Mouse (Mus musculus) hindbrain, embryonic 15.5 days (tissue): ENCODE results near the gene Sel1l2. TPM values are rescaled to one million over a fixed set of nuclear protein-coding genes. Genes with fewer than 3 reads are reported as not detected.

ENCODE experiments used
- ATAC-seq: fragments of 200-750 bp; cut with Nextera tagmentation; 2 replicates; pipeline ENCODE4 v1.8.0; 2017; ENCODE audit warnings: low read depth, moderate number of reproducible peaks, moderate TSS enrichment; ENCODE audit not compliant: low FRiP score
- H3K27ac ChIP-seq: fragments of 300-500 bp; sonication (generic); replicated peaks from 2 replicates; pipeline ENCODE4 v1.5.1; 2015; ENCODE audit warnings: mild to moderate bottlenecking, inconsistent platforms
- H3K27me3 ChIP-seq: fragments of 300-500 bp; sonication (generic); 2 replicates; pipeline ENCODE4 v1.6.1; 2015; ENCODE audit warnings: control low read depth, inconsistent platforms
- H3K36me3 ChIP-seq: fragments of 300-500 bp; sonication (generic); 2 replicates; pipeline ENCODE4 v1.6.1; 2015; ENCODE audit warnings: control low read depth, inconsistent platforms
- H3K4me1 ChIP-seq: fragments of 300-500 bp; sonication (generic); replicated peaks from 2 replicates; pipeline ENCODE4 v1.6.1; 2015; ENCODE audit warnings: control low read depth, inconsistent platforms
- H3K4me2 ChIP-seq: fragments of 300-500 bp; sonication (generic); 2 replicates; pipeline ENCODE4 v1.6.1; 2015; ENCODE audit warnings: moderate library complexity, mild to moderate bottlenecking, inconsistent platforms
- H3K4me3 ChIP-seq: fragments of 300-500 bp; sonication (generic); 2 replicates; pipeline ENCODE4 v1.5.1; 2015; ENCODE audit warnings: mild to moderate bottlenecking, inconsistent platforms
- H3K9ac ChIP-seq: fragments of 300-500 bp; sonication (generic); 2 replicates; pipeline ENCODE4 v1.6.1; 2015; ENCODE audit warnings: inconsistent platforms
- H3K9me3 ChIP-seq: fragments of 300-500 bp; sonication (generic); 2 replicates; pipeline ENCODE4 v1.6.1; 2016; ENCODE audit warnings: control low read depth, inconsistent platforms
- WGBS: fragments of 180-500 bp; shearing (Covaris S2); methylation state at CpG from one replicate; pipeline ENCODE4 v1.1.7; 2015; 5-methylcytosine and 5-hydroxymethylcytosine counted together
- polyA plus RNA-seq: library from polyadenylated mRNA; unstranded; fragments of >200 nt; fragmentation: Nextera tagmentation; extraction: Ambion mirVana; gene quantifications from 2 replicates; pipeline ENCODE4 v1.2.1, GENCODE M21; 2015

Sel1l2 gene
- polyA plus RNA-seq = not detected in 2 replicates

- H3K4me3 ChIP-seq = no peak within 1 kb of the TSS
- H3K4me2 ChIP-seq = no peak within 1 kb of the TSS
- H3K27me3 ChIP-seq = no peaks in the 10 kb centered on the region
- H3K9me3 ChIP-seq = no peaks in the 10 kb centered on the region
- H3K27ac ChIP-seq = no peak within 1 kb of the TSS
- no peak within 1 kb of the TSS for H3K9ac ChIP-seq
- no peak for ATAC-seq
- no peaks in the 10 kb centered on the region for H3K36me3 ChIP-seq
- WGBS = 38% methylated on average over 4 of the region's 4 CpGs
- H3K4me1 ChIP-seq = 0 out of 2 replicates have a peak, but pooled peaks cover 1% of the 10 kb centered on the region
Observed at GRCm38 (mm10) chr2:140389525-140389924, at the start of gene Sel1l2. Gene Sel1l2, minus strand, starts transcription at chr2:140389706.

- H3K4me1 ChIP-seq = no peaks in the 10 kb centered on the region
- 78% methylated on average over 4 of the region's 4 CpGs for WGBS
Observed at GRCm38 (mm10) chr2:140439081-140439480, 49.6 kb upstream of the Sel1l2 start.

GRCm38 (mm10) chr2:140427283-140427682, 37.8 kb upstream of the Sel1l2 start:
- 21% methylated on average over 4 of the region's 4 CpGs for WGBS
- ATAC-seq = no peak

More at GRCm38 (mm10) chr2:140439081-140439480, 49.6 kb upstream of the Sel1l2 start:
- no peak overlapping the region for H3K9ac ChIP-seq
- no peak for ATAC-seq
- H3K4me2 ChIP-seq = no peak overlapping the region
- H3K27me3 ChIP-seq = no peaks in the 10 kb centered on the region
- H3K9me3 ChIP-seq = no peaks in the 10 kb centered on the region
- no peaks in the 10 kb centered on the region for H3K36me3 ChIP-seq
- H3K4me3 ChIP-seq = no peak overlapping the region
- H3K27ac ChIP-seq = no peak overlapping the region

GRCm38 (mm10) chr2:140425844-140426243, 36.3 kb upstream of the Sel1l2 start:
- no peaks in the 10 kb centered on the region for H3K36me3 ChIP-seq
- H3K9ac ChIP-seq = no peak overlapping the region
- H3K4me2 ChIP-seq = no peak overlapping the region
- H3K27ac ChIP-seq = no peak overlapping the region
- ATAC-seq = no peak
- H3K9me3 ChIP-seq = no peaks in the 10 kb centered on the region
- H3K4me1 ChIP-seq = no peaks in the 10 kb centered on the region
- H3K27me3 ChIP-seq = no peaks in the 10 kb centered on the region
- H3K4me3 ChIP-seq = no peak overlapping the region

More at GRCm38 (mm10) chr2:140427283-140427682, 37.8 kb upstream of the Sel1l2 start:
- H3K4me1 ChIP-seq = no peaks in the 10 kb centered on the region
- H3K4me2 ChIP-seq = no peak overlapping the region
- no peaks in the 10 kb centered on the region for H3K27me3 ChIP-seq
- H3K9me3 ChIP-seq = no peaks in the 10 kb centered on the region
- no peaks in the 10 kb centered on the region for H3K36me3 ChIP-seq
- H3K4me3 ChIP-seq = no peak overlapping the region
- H3K9ac ChIP-seq = no peak overlapping the region
- no peak overlapping the region for H3K27ac ChIP-seq

GRCm38 (mm10) chr2:140395744-140396231, 6.3 kb upstream of the Sel1l2 start:
- Histone ChIP-seq H3K27ac (peak overlapping the region; percentile 83), H3K9ac (peak overlapping the region; percentile 61), H3K9me3 (no peaks in the 10 kb centered on the region), H3K27me3 (no peaks in the 10 kb centered on the region), H3K4me3 (peak overlapping the region; percentile 71), H3K36me3 (no peaks in the 10 kb centered on the region), H3K4me2 (peak overlapping the region; percentile 59), H3K4me1 (peaks cover 14% of the 10 kb centered on the region)
- 2% methylated on average over 23 of the region's 58 CpGs for WGBS
- peak; percentile 72 for ATAC-seq

GRCm38 (mm10) chr2:140395179-140395578, 5.7 kb upstream of the Sel1l2 start, which contains the start of gene Macrod2:
Gene Macrod2, plus strand, starts transcription at chr2:140395309.
- no peaks in the 10 kb centered on the region for H3K27me3 ChIP-seq
- H3K27ac ChIP-seq = peak within 1 kb of the TSS; percentile 83
- H3K4me3 ChIP-seq = peak within 1 kb of the TSS; percentile 71
- H3K9ac ChIP-seq = peak within 1 kb of the TSS; percentile 61
- no peaks in the 10 kb centered on the region for H3K9me3 ChIP-seq
- H3K36me3 ChIP-seq = no peaks in the 10 kb centered on the region
- peaks cover 14% of the 10 kb centered on the region for H3K4me1 ChIP-seq
- 0% methylated on average over 39 of the region's 47 CpGs for WGBS
- peak; percentile 99 for ATAC-seq
- H3K4me2 ChIP-seq = peak within 1 kb of the TSS; percentile 59

- ATAC-seq = no peak
- Histone ChIP-seq H3K27me3 (no peaks in the 10 kb centered on the region), H3K9ac (no peak overlapping the region), H3K27ac (no peak overlapping the region), H3K9me3 (no peaks in the 10 kb centered on the region), H3K4me2 (no peak overlapping the region), H3K36me3 (no peaks in the 10 kb centered on the region), H3K4me3 (no peak overlapping the region), H3K4me1 (no peaks in the 10 kb centered on the region)
- WGBS = 89% methylated on average over 1 of the region's 1 CpGs
Observed at GRCm38 (mm10) chr2:140364804-140365203, 24.7 kb downstream of the Sel1l2 start.

GRCm38 (mm10) chr2:140359905-140360304, 29.6 kb downstream of the Sel1l2 start:
- H3K9ac ChIP-seq = no peak overlapping the region
- no peaks in the 10 kb centered on the region for H3K36me3 ChIP-seq
- no peak overlapping the region for H3K4me2 ChIP-seq
- H3K27ac ChIP-seq = no peak overlapping the region
- 58% methylated on average over 2 of the region's 2 CpGs for WGBS
- no peaks in the 10 kb centered on the region for H3K9me3 ChIP-seq
- ATAC-seq = no peak
- H3K4me3 ChIP-seq = no peak overlapping the region
- H3K4me1 ChIP-seq = no peaks in the 10 kb centered on the region
- H3K27me3 ChIP-seq = no peaks in the 10 kb centered on the region

- no peak overlapping the region for H3K4me2 ChIP-seq
- ATAC-seq = no peak
- no peaks in the 10 kb centered on the region for H3K36me3 ChIP-seq
- H3K27ac ChIP-seq = no peak overlapping the region
- no peaks in the 10 kb centered on the region for H3K4me1 ChIP-seq
- H3K9ac ChIP-seq = no peak overlapping the region
- no peaks in the 10 kb centered on the region for H3K9me3 ChIP-seq
- H3K27me3 ChIP-seq = no peaks in the 10 kb centered on the region
- H3K4me3 ChIP-seq = no peak overlapping the region
- 92% methylated on average over 7 of the region's 7 CpGs for WGBS
Observed at GRCm38 (mm10) chr2:140342394-140342793, 47.1 kb downstream of the Sel1l2 start.

GRCm38 (mm10) chr2:140330508-140331306, 58.8 kb downstream of the Sel1l2 start:
- Histone ChIP-seq H3K27me3 (no peaks in the 10 kb centered on the region), H3K9ac (no peak overlapping the region), H3K4me1 (no peaks in the 10 kb centered on the region), H3K4me2 (no peak overlapping the region), H3K36me3 (no peaks in the 10 kb centered on the region), H3K4me3 (no peak overlapping the region), H3K27ac (no peak overlapping the region), H3K9me3 (no peaks in the 10 kb centered on the region)
- no peak for ATAC-seq
- 79% methylated on average over 5 of the region's 5 CpGs for WGBS

- H3K27me3 ChIP-seq = no peaks in the 10 kb centered on the region
- 83% methylated on average over 3 of the region's 3 CpGs for WGBS
- H3K4me2 ChIP-seq = no peak overlapping the region
- H3K27ac ChIP-seq = no peak overlapping the region
- no peaks in the 10 kb centered on the region for H3K9me3 ChIP-seq
- no peaks in the 10 kb centered on the region for H3K4me1 ChIP-seq
- no peaks in the 10 kb centered on the region for H3K36me3 ChIP-seq
- no peak overlapping the region for H3K9ac ChIP-seq
- H3K4me3 ChIP-seq = no peak overlapping the region
- no peak for ATAC-seq
Observed at GRCm38 (mm10) chr2:140302976-140303708, 86.4 kb downstream of the Sel1l2 start.

GRCm38 (mm10) chr2:140297155-140297554, 92.4 kb downstream of the Sel1l2 start:
- no peaks in the 10 kb centered on the region for H3K4me1 ChIP-seq
- H3K9me3 ChIP-seq = no peaks in the 10 kb centered on the region
- no peak overlapping the region for H3K4me2 ChIP-seq
- no peaks in the 10 kb centered on the region for H3K36me3 ChIP-seq
- H3K27ac ChIP-seq = no peak overlapping the region
- 24% methylated on average over 4 of the region's 4 CpGs for WGBS
- no peak for ATAC-seq
- H3K27me3 ChIP-seq = no peaks in the 10 kb centered on the region
- H3K9ac ChIP-seq = no peak overlapping the region
- H3K4me3 ChIP-seq = no peak overlapping the region
